Mouse (Mus musculus) ovary, adult 18-20 months (tissue): ENCODE results near the gene Slc10a7.
"Not testable (repeated sequence)": the region's sequence is repeated elsewhere in the genome, so short reads cannot be mapped to it uniquely, and the experiment has no call there.

Source experiments
- DNase-seq: peaks from one replicate; pipeline ENCODE4 v3.0.0; 2022; ENCODE audit warnings: low spot score, mixed read lengths

Gene Slc10a7

DNA sequence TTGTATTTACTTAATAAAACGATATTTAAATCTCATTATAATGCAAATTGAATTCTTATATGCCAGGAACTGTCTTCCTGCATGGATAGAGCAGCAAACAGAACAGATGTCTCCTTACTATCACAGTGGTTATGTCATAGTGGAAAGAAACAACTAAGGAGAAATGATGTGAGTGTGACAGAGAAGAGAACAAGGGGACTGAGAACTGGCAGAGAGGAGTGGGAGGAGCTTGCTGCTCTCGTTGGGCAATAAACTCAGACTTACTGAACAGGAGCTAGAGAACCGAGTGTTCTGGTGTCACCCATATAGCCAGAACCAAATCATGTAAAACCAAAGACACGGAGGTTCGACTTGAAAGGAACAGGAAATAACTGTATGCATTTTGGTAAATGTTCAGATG is 158.3 kb downstream of the Slc10a7 start:
- DNase-seq, result no peak

DNA sequence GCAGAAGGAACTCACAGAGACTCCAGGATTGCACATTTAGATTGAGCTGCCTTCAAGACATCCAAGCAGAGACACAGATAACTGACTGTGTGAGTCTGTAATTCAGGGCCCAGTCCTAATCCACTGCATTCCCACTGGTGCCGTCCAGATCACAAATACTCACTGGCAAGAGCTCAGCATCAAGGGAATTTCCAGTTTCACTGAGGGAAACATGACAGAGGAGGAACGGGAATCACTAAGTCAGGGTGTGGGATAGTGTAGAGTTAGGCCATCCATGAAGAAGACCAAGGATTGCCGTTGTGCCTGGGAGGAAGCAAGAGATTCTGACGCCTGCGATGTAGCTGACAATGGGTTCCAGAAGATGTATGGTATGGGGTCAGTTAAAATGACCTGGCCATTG is 159.1 kb downstream of the Slc10a7 start:
- DNase-seq, result no peak

DNA sequence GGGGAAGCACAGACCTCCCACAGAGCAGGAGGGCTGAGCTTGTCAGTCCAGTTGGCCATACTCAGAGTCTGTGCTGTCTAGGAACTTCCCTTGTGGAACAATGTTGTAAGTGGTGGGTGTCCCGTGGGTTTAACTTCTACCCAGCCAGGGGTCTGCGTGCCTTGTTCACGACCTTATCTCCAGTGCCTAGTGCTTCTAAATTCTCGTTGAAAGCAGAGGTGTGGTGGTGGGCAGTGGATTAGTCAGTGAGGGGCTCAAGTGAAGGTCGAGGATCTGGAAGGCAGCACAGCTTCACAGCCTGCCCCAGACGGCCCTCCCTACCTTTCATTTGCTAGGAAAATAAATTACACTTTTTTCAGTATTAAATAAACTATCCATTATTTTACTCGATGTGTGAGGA is 161.1 kb downstream of the Slc10a7 start:
- no peak for DNase-seq

DNA sequence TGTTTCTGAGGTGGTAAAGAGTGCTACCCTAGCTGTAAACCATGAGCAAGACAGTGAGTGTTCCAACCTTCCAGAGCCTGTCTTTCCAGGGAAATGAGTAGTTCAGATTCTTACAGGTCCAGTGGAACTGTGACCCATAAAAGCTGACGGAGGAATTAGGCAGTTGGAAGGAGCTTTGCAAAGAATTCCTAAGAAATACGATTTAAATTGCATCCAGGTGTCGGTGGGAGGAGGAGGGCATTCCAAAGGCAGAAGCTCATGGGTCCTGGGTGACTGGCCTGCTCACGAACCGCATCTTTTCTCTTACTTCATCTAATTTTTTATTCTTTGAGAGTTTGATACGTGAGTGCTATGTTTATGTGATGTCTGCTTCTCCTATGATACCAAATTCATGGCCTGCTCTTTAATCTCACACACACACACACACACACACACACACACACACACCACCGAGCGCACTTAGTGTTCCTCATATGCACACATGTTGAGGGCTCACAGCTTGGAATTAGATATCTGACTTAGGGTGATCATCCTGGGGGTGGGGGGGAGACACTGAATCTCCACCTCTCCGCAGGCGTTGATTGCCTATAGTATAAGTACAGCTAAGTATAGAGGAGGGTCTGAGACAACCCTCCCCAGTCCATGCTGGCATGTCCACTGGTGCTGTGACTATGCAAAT is 169.5 kb downstream of the Slc10a7 start:
- DNase-seq, result no peak

DNA sequence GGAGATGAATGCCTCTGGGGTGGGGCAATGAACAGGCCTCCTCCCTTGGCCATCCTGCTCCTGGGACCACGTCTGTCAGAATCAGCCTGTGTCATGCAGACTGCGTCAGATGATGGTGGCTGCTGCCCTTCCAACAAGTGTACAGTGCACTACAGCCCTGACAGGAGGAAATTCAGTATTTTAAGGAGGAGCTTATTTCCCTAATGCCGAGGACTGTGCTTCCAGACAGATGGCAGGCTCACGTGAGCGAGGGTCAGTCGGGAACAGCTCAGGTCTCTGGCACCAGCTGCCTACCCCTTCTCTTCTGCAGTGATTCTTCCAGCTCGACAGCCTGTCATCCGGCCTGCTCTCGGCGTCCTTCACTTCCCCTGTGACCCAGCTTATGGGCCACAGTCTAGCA is 181.6 kb downstream of the Slc10a7 start:
- DNase-seq, result no peak

DNA sequence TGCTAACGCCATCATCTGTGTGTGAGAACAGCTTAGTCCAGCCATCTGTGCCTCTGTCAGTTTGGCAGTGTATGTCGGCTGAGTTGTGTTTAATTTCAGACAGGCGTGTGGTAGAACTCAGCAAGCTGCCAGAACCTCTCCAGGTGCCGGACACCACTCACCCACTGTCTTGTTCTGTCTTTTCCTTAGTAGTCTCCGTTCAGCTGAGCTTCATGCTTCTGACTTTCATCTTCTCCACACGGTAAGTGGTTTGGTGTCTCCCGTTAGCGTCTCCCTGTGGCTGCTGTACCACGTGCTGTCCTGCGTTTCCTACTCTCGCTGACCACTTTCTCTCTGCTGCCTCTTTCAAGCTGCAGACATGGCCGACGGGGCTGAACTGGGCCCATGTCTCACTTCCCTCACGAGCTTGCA is 189.2 kb downstream of the Slc10a7 start:
- no peak for DNase-seq

DNA sequence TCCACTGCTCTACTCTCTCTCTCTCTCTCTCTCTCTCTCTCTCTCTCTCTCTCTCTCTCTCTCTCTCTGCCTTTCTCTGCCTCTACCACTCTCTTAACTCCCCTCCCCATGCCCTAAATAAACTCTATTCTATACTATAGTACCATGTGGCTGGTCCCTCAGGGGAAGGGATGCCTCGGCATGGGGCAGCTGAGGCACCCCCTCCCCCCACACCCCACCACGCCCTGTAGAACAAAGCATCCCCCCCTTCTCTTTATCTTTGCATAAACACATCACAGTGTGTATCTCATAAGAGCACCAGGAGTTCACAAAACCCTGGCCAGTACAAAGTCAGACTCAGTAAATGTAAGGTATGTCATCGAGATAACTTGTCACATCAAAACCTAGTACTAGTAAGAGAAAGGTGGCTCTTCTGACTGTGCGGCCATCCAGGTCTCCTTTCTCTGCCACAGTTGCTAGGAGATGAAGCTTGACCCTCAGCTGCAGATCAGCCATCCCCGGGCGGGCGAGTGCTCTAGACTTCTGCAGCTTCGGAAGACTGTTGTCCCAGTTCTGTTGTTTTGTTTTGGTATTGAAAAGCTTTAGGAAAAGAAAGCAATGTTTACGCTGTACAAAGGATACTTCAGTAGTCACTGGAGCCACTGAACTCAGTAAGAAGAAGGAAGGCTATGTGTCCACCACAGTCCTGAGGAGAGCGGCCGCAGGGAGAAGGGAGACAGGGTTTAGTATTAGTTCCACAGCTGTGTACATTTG is 194.1 kb downstream of the Slc10a7 start:
- no peak for DNase-seq

DNA sequence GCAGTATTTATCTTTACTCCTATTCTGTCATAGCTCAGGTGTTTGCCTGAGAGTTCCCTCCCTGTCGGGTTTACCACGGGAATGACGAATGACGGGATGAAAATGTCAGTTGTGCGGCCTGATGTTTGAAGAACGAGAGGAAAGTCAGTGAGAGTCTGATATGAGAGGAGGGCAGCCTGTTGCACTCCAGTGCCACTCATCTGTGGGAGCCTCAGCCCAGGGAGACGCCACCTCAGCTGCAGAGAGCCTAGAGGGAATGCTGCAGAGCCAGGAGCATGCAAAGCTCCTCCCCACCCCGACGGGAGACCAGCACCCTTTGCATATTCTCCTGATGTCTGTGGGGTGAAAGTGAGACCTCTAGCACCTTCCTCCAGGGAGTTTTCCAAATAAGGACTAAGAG is 196.8 kb downstream of the Slc10a7 start:
- no peak for DNase-seq

DNA sequence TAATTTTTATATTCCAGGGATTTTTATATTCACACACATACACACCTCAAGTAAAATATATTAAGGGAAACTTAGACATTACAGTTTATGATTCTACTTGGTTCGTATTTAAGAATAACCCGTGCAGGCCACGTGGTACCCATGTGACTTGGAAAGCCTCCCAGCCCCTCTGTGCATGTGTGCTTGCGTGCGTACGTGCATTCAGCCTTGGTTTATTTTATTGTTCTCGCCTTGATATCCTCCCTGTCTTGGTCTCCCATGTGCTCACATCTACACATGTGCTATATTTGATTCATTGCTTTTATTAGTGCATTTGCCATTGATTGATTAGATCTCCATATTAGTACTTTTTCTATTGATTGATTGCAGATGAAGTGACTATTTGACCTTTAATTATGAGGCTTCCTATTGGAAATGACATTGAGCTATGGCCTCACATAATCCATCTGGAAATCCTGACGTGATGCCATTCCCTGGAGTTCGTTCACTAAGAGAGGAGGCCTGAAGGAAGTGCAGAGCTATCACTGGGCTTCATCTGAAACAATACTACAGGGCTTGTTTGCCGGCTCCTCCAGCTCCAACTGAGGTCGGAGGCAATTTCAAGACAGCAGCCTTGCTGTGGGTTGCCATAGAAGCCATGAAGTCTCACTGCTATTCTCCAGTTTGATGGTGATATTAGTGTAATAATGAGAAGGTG is 200.9 kb downstream of the Slc10a7 start:
- DNase-seq, result no peak

DNA sequence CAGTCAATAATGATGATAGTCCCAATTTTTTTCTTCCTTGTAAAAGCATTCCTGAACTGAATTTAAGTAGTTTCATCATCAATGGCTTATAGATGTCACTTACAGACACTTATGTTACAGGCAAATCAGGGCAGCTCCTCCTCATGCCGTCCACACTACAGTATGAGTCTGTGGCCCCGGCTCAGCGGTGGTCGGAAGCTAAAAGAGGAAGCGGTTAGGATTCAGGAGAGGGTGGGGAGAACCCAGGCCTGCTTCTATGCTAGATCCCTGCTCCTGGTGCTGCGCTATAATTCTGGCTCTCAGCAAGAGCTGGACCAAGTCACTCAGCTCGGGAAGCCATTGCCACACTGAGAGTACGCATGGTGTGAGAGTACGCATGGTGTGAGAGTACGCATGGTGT is 201.8 kb downstream of the Slc10a7 start:
- DNase-seq, result no peak

DNA sequence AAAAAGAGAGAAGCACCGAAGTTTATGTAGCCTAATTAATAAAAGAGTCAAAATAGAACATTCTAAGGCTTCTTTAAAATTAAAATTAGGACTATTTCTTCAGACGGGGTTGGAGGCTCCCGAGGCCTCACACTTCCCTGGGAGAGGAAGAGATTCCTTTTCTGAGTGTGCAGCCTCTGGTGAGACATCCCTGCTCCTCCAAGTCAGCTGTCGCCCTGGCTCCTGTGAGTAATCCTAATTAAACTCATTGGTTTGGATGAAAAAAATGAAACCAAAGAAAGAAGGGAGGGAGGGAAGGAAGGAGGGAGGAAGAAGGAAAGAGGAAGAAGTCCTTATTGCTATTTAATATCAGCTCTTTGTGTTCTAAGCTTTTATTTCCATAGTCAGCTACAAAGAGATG is 205.7 kb downstream of the Slc10a7 start:
- no peak for DNase-seq

DNA sequence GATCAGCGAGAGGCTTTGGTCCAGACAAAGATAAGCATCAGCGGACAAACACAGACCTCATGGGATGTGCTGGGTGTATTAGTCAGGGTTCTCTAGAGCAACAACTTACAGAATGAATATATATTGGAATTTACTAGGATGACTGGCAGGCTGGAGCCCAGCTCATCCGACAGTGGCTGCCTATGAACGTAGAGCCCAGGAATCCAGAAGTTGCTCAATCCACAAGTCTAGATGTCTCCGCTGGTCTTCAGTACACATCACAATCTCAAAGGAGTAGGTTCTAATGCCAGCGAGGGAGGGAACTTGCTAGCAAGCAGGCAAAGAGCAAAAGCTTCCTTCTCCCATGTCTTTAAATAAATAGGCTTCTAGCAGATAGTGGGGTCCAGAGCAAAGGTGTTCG is 207.4 kb downstream of the Slc10a7 start:
- no peak for DNase-seq

DNA sequence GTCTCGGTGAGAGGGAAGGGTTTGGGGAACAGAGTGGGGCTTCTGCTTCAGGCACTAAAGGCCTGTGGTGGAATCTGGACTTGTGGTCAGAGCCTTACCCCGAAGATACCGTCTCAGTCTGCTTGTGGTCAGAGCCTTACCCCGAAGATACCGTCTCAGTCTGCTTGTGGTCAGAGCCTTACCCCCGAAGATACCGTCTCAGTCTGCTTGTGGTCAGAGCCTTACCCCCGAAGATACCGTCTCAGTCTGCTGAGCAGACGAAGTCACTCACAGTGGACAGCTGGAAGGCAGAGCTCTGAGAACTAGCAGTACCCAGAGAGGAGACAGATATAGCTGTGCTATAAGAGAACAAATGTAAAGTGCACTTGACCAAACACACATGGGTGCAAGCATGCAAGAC is 208.0 kb downstream of the Slc10a7 start:
- DNase-seq, result not testable (repeated sequence)

DNA sequence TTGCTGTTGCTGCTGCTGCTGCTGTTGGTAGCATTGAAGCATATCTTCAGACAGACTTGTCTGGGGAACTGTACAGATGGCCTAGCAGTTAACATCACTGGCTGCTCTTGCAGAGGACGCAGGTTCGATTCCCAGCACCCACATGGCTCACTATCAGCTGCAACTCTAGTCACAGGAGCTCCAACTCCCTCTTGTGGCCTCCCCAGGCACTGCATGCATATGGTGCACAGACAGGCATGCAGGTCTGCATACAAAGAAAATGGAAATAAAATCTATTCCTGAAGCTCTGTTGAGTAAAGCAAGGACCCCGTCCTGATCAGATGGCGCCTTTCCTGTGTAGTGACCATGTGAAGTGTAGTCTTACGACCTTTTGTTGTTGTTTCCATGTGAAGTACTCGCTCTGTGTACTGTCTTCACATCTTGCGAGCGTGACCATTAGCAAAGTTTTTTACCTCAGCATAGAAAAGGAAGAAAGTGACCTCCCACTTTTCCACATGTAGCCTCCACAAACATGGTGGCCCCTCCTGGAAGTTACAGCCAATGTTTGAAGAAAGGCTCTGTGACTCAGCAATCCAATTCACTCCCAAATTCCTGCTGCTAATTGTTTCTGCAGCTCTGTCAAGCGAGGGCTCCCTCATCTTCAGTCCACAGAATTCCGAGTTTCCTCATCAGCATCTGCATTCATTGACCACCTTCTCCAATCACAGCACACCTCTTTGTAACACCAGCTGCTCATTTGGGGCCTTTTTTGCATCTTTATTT is 210.3 kb downstream of the Slc10a7 start:
- no peak for DNase-seq

DNA sequence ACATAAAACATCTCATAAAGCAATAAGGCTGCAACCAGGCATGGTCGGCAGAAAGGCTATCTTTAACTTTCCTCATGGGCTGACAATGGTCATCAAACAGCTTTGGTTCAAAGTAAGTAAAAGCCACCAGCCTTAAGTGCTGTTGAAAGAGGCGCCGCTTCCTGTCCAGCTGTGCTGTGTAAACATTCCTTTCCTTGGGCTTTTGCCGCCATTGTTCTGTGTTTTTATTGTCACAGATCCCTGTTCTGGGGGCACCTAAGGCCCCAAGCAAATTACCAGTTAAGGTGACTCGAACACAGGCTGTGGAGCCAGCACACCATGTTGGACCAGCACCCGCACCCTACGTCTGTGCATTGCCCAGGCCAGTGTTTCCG is 210.9 kb downstream of the Slc10a7 start:
- DNase-seq, result no peak

DNA sequence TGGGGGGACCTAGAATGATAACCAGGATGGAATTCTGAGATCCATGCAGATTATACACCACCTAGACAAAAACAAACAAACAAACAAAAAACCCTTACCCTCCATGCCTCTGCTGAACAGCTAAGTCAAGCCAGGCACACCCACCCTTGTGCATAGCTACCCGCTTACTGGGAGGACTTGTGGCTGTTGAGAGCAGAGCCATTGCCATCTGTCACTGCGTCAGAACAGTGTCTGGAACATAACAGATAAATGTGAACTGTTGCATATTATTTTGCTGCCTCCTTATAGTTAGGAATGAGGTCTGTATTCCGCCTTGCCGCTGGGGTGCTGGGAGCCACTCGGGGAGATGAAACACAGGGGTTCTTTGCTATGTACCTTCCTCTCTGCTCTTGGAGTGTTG is 212.4 kb downstream of the Slc10a7 start:
- DNase-seq, result no peak

DNA sequence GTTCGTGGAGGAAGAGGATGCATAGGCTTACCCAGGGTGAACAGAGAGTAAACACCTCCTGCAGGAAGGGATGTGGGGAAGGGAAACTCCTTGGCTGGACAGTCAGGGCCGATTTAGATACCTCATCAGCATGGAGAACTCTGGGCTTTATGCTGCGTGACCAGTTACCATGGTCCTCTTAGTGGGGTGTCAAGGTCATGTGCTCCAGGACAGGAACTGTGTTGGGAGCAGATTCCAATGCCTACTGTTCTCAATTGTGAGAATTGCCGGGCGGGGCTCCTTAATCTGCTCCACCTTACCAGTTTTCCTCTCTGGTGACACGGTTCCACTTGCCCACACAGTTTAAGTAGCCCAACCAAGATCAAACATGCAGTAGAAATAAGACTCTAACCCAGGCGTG is 213.1 kb downstream of the Slc10a7 start:
- DNase-seq, result no peak

DNA sequence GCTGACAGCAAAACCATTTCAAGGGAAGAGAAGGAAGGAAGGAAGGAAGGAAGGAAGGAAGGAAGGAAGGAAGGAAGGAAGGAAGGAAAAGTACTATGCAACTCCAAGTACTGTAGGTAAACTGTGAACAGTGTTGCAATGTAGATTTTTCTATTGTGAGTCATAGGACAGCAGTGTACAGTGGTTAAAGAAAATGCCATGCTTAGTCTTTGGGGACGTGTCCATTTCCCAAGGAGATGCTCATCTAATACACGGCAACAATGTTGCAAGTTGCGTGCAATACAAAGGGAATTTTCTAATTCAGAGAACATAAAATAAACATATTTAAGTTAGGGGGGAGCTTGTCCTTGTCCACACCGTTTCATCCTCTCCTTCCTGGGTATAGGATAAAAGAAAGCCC is 215.7 kb downstream of the Slc10a7 start:
- DNase-seq, result no peak

DNA sequence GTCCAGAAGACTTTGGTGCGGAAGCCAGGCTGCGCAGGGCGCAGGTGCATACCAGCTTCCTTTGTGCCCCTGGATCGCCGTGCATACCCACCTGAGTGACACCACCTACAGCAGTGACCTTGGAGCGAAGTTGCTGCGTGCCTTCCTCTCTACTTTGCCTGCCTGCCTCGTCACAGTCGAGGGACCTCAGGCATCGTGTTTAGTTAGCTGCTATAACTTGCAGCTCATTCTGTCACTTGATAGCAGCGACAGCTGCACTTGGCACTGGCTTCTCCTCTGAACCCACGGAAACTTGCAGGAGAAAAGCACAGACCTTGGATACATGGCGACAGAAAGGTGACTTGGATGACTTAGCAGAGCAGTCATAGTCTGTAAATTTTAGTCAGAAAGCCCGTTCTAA is 219.1 kb downstream of the Slc10a7 start:
- DNase-seq, result no peak

DNA sequence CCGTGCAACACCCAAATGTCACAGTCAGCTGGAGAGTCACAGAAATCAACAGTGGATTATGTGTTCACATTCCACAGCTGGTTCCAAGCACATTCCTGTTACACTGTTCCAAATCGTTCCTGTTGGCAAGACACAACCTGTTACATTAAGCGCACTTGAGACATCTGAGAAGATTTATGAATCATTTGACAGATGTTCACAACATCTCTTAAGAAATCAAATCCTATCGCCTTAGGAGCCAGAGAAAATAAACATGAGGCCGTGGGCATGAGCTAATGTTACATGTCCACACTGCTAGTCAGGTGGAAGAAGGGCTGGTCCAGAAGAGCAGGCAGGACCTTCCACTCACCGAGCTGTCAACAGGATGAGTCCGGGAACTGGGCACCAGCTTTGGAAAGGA is 223.3 kb downstream of the Slc10a7 start:
- DNase-seq, result no peak

DNA sequence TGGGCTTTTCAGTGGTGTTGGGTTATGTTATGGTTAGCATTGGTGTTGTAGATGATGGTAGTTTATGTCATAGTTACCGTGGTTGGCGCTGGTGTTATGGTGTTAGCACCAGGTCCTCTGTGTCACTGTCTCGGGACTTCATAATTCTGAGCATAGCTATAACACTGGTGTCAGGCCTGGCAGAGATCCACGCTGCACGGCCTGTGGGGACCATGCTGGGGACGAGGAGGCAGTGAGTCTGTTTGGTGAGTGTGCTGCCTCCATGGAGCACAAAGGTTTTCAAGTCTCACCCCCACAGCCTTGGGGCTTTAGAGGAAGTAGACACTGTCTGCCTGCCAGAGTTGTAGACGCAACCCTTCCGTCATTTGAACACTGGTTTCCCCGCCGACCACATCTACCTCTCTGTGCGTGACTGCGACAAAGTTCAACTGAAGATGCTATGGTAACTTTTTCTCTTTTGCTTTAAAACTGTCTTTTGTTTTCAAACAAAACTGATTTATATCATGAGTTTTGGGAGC is 223.9 kb downstream of the Slc10a7 start:
- no peak for DNase-seq

DNA sequence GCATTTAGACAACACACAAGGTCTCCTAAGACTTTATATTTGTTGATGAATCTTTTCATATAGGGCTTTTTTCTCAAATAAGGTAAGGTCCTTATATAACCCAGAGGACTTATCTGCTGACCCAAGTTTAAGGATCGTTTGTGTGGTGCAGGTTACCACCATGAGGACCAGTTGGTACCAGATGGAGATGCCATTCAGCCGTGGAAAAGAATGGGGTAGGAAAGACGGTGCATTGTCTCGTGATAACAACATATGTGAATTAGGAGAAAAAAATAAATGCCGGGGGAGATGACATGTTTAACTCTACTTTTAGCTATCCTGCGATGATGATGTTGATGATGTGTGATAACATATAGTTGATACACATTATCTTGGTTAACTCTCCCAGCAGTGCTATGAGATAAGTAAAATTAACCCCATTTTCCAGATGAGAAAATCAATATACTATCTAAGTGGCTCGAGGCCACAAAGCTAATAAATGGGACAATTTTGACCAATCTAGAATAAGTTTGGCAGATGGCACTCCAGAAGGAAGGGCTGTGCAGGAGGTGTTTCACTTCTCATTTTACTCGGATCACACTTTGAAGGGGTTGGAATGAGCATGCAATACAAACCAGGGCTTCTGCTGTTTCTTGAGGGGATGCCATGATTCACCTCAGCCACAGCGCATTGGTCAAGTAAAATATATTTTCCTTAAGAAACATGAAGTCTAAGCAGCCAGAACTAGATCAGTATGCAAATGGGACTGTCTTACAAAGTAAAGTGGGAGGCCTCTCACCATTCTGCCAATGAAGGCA is 225.8 kb downstream of the Slc10a7 start:
- DNase-seq, result no peak
